Mouse (Mus musculus): Measurements from ENCODE around the gene Prep. TPM values are rescaled to one million over a fixed set of nuclear protein-coding genes. Genes with fewer than 3 reads are reported as not detected.

Gene Prep
- polyA plus RNA-seq, 1 experiment = 7.8 TPM

GRCm38 (mm10) chr10:45118389-45118788, 51.4 kb downstream of the Prep start:
- no peak for TF ChIP-seq CTCF (IDR thresholded peaks at IDR 0.05; ENCODE audit: borderline replicate concordance, insufficient read depth, low read depth, low read length)
- TF ChIP-seq POLR2A (IDR thresholded peaks at IDR 0.05; ENCODE audit: borderline replicate concordance, insufficient read depth, low read length) = no peak
- peak; percentile 35 to 46 for DNase-seq
- Histone ChIP-seq H3K27ac (ENCODE audit: insufficient read depth, low read length) (no peak overlapping the region), H3K27me3 (ENCODE audit: control insufficient read depth, insufficient read depth, low read length) (no peaks in the 10 kb centered on the region), H3K4me1 (ENCODE audit: control insufficient read depth, insufficient read depth, low read length) (no peaks in the 10 kb centered on the region), H3K4me3 (replicated peaks; ENCODE audit: insufficient read depth, low read depth, low read length) (no peak overlapping the region)
- 91% methylated on average over 8 of the region's 8 CpGs for WGBS

- Histone ChIP-seq H3K27me3 (ENCODE audit: control insufficient read depth, insufficient read depth, low read length) (no peaks in the 10 kb centered on the region), H3K4me3 (replicated peaks; ENCODE audit: insufficient read depth, low read depth, low read length) (no peak overlapping the region), H3K4me1 (ENCODE audit: control insufficient read depth, insufficient read depth, low read length) (no peaks in the 10 kb centered on the region), H3K27ac (ENCODE audit: insufficient read depth, low read length) (no peak overlapping the region)
- no peak for DNase-seq
- TF ChIP-seq POLR2A (IDR thresholded peaks at IDR 0.05; ENCODE audit: borderline replicate concordance, insufficient read depth, low read length) = no peak
- no peak for TF ChIP-seq CTCF (IDR thresholded peaks at IDR 0.05; ENCODE audit: borderline replicate concordance, insufficient read depth, low read depth, low read length)
- WGBS = 92% methylated on average over 3 of the region's 3 CpGs
Measured at GRCm38 (mm10) chr10:45121637-45122036, 54.6 kb downstream of the Prep start.

- TF ChIP-seq CTCF (IDR thresholded peaks at IDR 0.05; ENCODE audit: borderline replicate concordance, insufficient read depth, low read depth, low read length) (no peak), POLR2A (IDR thresholded peaks at IDR 0.05; ENCODE audit: borderline replicate concordance, insufficient read depth, low read length) (no peak)
- 57% methylated on average over 5 of the region's 5 CpGs for WGBS
- no peak overlapping the region for H3K4me3 ChIP-seq (replicated peaks; ENCODE audit: insufficient read depth, low read depth, low read length)
- H3K27me3 ChIP-seq (ENCODE audit: control insufficient read depth, insufficient read depth, low read length) = no peaks in the 10 kb centered on the region
- no peak for DNase-seq
- H3K27ac ChIP-seq (ENCODE audit: insufficient read depth, low read length) = no peak overlapping the region
- H3K4me1 ChIP-seq (ENCODE audit: control insufficient read depth, insufficient read depth, low read length) = no peaks in the 10 kb centered on the region
Measured at GRCm38 (mm10) chr10:45122476-45122875, 55.5 kb downstream of the Prep start.

GRCm38 (mm10) chr10:45123011-45123410, 56.0 kb downstream of the Prep start:
- Histone ChIP-seq H3K4me3 (replicated peaks; ENCODE audit: insufficient read depth, low read depth, low read length) (no peak overlapping the region), H3K27me3 (ENCODE audit: control insufficient read depth, insufficient read depth, low read length) (no peaks in the 10 kb centered on the region), H3K27ac (ENCODE audit: insufficient read depth, low read length) (no peak overlapping the region), H3K4me1 (ENCODE audit: control insufficient read depth, insufficient read depth, low read length) (no peaks in the 10 kb centered on the region)
- DNase-seq = no peak
- WGBS = 82% methylated on average over 6 of the region's 6 CpGs
- no peak for TF ChIP-seq POLR2A (IDR thresholded peaks at IDR 0.05; ENCODE audit: borderline replicate concordance, insufficient read depth, low read length)
- no peak for TF ChIP-seq CTCF (IDR thresholded peaks at IDR 0.05; ENCODE audit: borderline replicate concordance, insufficient read depth, low read depth, low read length)

GRCm38 (mm10) chr10:45129105-45129504, 62.1 kb downstream of the Prep start:
- H3K27me3 ChIP-seq (ENCODE audit: control insufficient read depth, insufficient read depth, low read length) = no peaks in the 10 kb centered on the region
- WGBS = 21% methylated on average over 11 of the region's 11 CpGs
- H3K27ac ChIP-seq (ENCODE audit: insufficient read depth, low read length) = no peak overlapping the region
- no peak overlapping the region for H3K4me3 ChIP-seq (replicated peaks; ENCODE audit: insufficient read depth, low read depth, low read length)
- DNase-seq = peak in 1 of 2 experiments; percentile 13
- TF ChIP-seq POLR2A (IDR thresholded peaks at IDR 0.05; ENCODE audit: borderline replicate concordance, insufficient read depth, low read length) = no peak
- no peak for TF ChIP-seq CTCF (IDR thresholded peaks at IDR 0.05; ENCODE audit: borderline replicate concordance, insufficient read depth, low read depth, low read length)
- no peaks in the 10 kb centered on the region; the same call in 1 of the 2 replicates for H3K4me1 ChIP-seq (ENCODE audit: control insufficient read depth, insufficient read depth, low read length)

GRCm38 (mm10) chr10:45130004-45130403, 63.0 kb downstream of the Prep start:
- Histone ChIP-seq H3K4me3 (replicated peaks; ENCODE audit: insufficient read depth, low read depth, low read length) (no peak overlapping the region), H3K4me1 (ENCODE audit: control insufficient read depth, insufficient read depth, low read length) (no peaks in the 10 kb centered on the region; the same call in 1 of the 2 replicates), H3K27ac (ENCODE audit: insufficient read depth, low read length) (no peak overlapping the region), H3K27me3 (ENCODE audit: control insufficient read depth, insufficient read depth, low read length) (no peaks in the 10 kb centered on the region)
- DNase-seq = no peak
- WGBS = 92% methylated on average over 6 of the region's 6 CpGs
- TF ChIP-seq CTCF (IDR thresholded peaks at IDR 0.05; ENCODE audit: borderline replicate concordance, insufficient read depth, low read depth, low read length) = no peak
- TF ChIP-seq POLR2A (IDR thresholded peaks at IDR 0.05; ENCODE audit: borderline replicate concordance, insufficient read depth, low read length) = no peak

- Histone ChIP-seq H3K27ac (ENCODE audit: insufficient read depth, low read length) (no peak overlapping the region), H3K4me1 (ENCODE audit: control insufficient read depth, insufficient read depth, low read length) (peaks cover 3% of the 10 kb centered on the region), H3K27me3 (ENCODE audit: control insufficient read depth, insufficient read depth, low read length) (no peaks in the 10 kb centered on the region), H3K4me3 (replicated peaks; ENCODE audit: insufficient read depth, low read depth, low read length) (no peak overlapping the region)
- TF ChIP-seq CTCF (IDR thresholded peaks at IDR 0.05; ENCODE audit: borderline replicate concordance, insufficient read depth, low read depth, low read length) (peak; percentile 67; the same call in 1 of the 2 replicates), POLR2A (IDR thresholded peaks at IDR 0.05; ENCODE audit: borderline replicate concordance, insufficient read depth, low read length) (no peak)
- 83% methylated on average over 4 of the region's 4 CpGs for WGBS
- DNase-seq = peak; percentile 32 to 44
Measured at GRCm38 (mm10) chr10:45132371-45132770, 65.4 kb downstream of the Prep start.

- 48% methylated on average over 7 of the region's 7 CpGs for WGBS
- H3K4me1 ChIP-seq (ENCODE audit: control insufficient read depth, insufficient read depth, low read length) = peaks cover 3% of the 10 kb centered on the region; the same call in 1 of the 2 replicates
- no peak overlapping the region for H3K27ac ChIP-seq (ENCODE audit: insufficient read depth, low read length)
- H3K4me3 ChIP-seq (replicated peaks; ENCODE audit: insufficient read depth, low read depth, low read length) = no peak overlapping the region
- TF ChIP-seq CTCF (IDR thresholded peaks at IDR 0.05; ENCODE audit: borderline replicate concordance, insufficient read depth, low read depth, low read length) (no peak), POLR2A (IDR thresholded peaks at IDR 0.05; ENCODE audit: borderline replicate concordance, insufficient read depth, low read length) (no peak)
- no peak for DNase-seq
- H3K27me3 ChIP-seq (ENCODE audit: control insufficient read depth, insufficient read depth, low read length) = no peaks in the 10 kb centered on the region
Measured at GRCm38 (mm10) chr10:45136806-45137205, 69.8 kb downstream of the Prep start.
